Mouse (Mus musculus): ENCODE measurements around the gene Slc10a1.
"Not testable (repeated sequence)": the region's sequence is repeated elsewhere in the genome, so short reads cannot be mapped to it uniquely, and the experiment has no call there.

The Slc10a1 gene

DNA sequence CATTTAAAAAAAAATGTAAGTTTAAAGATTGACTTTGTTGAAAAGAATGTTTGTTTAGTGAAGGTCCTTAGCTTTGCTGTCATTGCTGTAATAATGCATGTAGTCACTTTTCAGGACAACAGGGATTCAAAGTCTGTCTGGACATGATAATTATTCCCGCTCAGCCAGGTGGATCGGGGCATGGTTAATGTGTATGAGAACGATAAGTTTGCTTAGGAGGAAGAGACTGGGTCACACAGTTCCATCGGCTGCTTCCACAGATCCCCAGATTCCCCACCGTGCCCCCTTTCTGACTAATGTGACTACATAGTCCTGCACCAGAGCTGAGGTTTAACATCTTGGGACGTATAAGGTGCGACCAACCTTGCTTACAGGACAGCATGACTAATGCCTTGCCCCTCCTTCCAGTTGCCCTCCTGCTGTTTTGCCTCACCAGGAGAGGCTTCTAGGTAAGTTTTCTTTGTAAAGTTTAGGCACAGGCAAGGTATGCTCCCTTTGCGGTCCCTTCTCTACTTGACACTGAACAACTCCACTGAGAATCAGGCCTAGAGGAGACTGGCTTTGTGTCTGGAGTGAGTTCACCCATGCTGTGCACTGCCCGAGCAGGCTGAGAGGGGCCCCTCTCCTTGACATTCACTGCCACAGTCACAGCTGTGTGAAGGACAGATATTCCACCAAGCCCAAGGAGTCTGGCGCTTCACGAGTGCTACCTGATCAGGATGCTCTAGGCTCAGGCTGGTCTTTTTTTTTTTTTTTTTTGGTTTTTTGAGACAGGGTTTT is 2.3 kb downstream of the Slc10a1 start:
- DNase-seq, result no peak

DNA sequence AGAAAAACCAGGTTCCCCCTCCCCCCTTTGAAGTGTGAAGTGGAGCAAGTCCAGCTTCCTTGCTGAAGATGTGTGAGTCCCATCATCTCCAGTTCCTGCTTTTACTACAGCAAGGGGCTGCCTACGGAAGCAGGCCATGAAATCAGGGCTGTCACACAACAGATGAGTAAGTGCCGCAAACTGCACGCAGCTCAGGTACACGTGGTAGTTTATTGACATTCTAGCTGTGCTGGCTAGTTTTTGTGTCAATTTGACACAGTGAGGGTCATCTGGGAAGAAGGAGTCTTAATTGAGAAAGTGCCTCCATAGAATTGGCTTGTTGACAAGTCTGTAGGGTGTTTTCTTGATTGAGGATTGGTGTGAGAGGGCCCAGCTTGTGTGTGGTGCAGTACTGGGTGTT is 5.9 kb downstream of the Slc10a1 start:
- no peak for DNase-seq

DNA sequence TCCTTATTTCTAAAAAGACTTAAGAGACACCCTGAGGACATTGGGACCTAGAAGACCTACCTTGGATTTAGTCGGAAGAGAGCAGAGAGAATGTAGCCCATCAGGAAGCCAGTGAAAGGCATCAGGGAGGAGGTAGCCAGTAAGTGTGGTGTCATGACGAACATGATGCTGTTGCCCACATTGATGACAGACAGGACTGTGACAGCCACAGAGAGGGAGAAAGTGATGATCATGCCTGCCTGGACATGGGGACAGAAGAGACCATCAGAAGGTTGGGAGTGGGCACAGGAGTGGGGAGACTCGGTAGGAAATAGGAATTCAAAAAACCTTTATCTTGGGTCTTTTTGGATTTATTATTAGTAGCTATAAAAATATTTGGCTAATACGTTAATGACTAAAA is 10.5 kb downstream of the Slc10a1 start:
- no peak for DNase-seq

DNA sequence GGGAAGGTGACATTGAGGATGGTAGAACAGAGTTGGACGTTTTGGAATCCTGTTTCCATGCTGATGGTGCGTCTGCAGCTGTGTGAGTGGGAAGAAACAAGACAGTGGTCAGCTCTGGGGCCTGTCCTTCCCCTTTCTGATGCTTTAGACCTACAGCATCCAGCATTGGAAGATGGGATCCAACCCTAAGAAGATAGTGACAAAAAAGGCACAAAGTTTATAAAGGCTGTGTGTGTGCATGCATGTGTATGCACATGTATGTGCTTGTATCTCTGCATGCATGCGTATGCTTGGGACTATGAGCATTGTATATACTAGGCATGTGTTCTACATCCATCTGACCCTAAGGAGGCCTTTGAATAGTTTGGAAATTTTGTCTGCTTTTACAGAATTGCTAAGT is 12.5 kb downstream of the Slc10a1 start:
- no peak for DNase-seq

DNA sequence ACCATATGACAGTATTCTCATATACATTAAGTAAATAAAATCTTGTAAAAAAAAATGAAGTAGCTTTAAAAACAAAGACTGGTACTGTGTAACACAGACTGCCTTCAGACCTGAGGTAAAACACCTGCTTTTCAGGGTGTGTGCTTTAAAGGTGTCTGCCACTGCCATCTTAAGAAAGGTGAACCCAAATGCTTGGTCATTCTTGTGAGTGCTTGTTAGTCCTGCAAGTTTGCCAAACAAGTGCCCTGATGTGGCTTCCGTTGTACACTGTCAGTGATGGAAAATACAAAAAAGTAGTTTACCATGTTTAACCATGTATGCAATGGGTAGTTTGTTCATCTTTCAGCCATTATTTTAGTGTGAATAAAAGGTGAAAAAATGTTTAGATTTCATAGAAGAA is 16.0 kb downstream of the Slc10a1 start:
- DNase-seq, result no peak

DNA sequence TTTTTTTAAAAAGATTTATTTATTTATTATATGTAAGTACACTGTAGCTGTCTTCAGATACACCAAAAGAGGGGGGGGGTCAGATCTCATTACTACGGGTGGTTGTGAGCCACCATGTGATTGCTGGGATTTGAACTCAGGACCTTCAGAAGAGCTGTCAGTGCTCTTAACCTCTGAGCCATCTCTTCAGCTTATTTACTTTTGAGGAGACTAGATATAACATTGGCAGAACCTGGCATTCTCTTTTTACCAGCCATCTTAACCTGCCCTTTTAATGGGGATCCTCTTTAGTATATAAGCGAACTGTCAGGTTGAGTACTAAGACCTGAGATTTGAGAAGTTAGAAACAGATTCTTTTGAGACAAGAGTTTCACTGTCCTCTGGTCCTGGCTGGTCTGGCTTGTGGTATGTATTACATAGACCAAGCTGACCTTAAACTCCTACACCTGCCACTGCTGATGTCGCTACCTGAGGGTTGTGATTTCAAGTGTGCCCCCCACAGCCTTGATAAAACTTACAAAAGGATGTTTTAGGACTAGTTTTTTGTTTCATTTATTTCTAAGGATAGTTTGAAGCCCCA is 16.8 kb downstream of the Slc10a1 start:
- no peak for DNase-seq

DNA sequence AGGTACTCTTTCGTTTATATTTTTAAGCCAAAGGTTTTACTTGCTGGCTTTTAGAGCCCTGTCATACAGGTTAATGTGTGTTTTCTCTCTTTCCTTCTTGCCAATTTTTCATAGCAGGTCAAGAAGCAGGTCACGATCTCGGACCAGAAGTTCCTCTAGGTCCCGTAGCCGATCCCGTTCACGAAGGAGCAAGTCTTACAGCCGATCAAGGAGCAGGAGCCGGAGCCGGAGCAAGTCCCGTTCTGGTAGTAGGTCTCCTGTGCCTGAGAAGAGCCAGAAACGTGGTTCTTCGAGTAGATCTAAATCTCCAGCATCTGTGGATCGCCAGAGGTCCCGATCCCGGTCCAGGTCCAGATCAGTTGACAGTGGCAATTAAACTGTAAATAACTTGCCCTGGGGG is 18.9 kb downstream of the Slc10a1 start:
- not testable (repeated sequence) for DNase-seq

DNA sequence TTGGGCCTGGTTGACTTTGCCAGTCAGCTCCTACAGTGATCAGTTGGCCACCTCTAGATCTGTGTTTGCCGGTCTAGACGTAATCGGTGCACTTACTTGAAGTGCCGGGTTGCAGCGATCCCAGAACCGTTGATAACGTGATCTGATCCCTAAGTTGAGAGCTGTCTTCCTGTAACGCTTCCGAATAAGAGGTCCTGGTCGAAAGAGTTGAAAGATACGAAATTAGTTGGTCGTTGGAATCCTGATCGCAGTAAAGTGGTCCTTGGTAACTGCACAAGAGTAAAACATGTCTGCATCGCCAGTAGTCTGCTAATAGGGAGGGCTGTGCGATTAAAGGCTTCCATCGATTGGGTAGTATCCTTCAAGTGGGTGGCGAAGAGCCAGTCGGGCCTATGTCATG is 20.3 kb downstream of the Slc10a1 start:
- no peak for DNase-seq

DNA sequence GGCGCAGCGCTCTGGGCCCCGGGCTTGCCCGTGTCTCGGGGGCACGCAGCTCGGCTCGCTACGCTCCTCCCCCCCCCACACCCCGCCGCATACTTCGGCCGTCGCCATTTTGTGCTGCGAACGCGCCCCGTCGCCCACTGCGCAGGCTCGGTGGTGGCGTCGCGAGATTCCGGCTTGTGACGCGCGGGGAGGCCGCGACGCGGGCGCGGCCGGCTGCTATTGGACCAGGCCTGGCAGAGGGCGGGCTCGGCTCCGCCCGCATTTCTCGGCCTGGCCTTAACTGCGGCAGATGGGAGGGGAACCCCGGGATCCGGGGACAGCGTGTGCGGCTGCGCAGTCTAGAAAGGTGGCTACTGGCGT is 22.5 kb downstream of the Slc10a1 start:
- DNase-seq, result peak; percentile 95

DNA sequence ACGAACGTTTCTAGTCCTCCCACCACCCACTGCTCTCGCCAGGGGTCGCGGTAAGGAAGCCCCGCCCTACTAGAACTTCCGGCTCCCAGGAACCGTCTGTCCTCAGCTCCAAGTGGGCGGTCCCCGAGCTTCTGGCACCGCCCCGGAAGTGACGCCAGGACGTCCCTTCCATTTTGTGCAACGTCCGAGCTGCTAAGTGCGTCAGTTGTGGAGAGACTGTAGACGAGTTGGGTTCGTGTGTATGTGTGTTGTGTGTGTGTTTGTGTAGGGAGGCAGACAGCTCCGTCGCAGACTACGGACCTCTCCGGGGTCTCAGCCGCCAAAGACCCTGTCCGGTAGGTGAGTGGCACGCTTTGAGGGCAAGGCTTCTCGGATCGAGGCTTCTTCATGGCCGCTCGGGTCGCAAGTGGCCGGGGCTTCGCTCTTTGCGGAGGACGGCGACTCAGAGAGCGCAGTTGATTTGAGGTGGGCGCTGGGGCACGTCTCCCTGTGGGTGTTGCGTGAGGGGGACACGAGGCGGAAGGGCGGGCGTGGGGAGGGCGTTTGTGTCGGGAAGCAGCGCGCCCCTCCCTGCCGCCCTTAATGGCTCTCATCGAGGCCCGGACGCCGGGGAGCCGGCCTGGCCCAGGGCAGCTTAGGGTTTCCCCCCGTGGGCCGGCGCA is 23.0 kb downstream of the Slc10a1 start, which contains the start of gene Srsf5:
TSS of gene Srsf5 (plus strand) at position 171 of the 662 bp plus-strand sequence.
- DNase-seq, result peak; percentile 99

DNA sequence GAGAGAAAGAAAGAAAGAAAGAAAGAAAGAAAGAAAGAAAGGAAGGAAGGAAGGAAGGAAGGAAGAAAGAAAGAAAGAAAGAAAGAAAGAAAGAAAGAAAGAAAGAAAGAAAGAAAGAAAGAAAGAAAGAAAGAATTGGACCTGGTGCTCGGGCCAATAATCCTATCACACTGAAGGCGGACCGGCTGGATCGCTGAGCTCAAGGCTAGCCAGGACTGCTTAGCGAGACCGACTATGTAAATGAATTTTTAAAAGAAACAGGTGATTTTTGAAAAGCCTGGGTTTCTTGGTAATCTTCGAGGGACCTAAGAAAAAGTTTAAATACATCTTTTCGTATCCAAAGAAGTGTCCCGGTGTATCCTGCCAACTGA is 23.6 kb downstream of the Slc10a1 start:
- DNase-seq, result not testable (repeated sequence)

DNA sequence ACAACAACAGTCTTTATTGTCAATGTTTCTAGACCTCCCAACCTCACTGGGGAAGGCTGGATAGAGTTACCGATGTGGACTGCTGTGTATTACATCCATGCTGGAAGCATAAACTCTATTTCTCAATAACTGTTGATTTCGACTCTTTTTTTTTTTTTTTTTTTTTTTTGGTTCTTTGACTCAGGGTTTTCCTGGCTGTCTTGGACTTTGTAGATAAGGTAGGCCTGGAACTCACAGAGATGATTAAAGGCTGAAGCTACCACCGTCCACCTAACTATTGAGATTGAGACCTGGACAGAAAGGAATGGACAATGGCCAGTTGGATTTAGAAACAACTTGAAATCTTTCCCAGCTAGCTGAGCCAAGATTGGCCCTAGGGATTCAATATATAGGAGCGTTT is 24.3 kb downstream of the Slc10a1 start:
- no peak for DNase-seq

DNA sequence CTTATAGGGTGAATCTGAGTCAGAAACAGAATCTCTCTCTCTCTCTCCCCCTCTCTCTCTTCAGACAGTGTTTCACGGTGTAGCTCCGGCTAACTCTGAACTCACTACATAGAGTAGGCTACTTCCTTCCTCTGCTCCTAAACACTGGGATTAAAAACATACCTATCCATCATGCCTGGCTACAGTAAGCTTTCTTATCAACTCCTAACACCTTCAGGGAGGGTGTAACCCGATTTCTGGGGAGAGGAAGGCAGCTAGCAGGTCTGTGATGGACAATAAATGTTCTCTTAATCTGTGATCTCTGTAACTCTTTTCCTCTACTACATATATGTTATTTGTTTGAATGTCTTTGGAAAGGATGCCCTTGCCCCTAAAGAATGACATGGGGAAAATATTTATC is 25.1 kb downstream of the Slc10a1 start:
- DNase-seq, result no peak

DNA sequence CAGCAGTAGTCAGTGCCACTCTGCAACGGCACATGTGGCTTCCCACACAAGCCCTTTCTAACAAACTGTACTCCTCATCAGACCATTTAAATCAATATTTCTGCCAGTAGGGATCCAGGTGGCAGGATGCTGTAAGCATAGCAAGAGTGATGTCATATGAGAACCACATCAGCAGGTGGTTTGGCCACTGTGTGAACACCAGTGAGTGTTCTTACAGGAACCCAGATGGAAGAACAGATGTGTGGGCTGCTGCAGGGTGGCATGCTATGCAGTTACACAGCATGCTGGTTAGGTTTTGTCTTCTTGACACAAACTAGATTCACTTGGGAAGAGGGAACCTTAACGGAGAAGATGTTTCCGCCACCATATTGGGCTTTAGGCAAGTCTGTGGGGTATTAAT is 26.6 kb downstream of the Slc10a1 start:
- DNase-seq, result no peak

DNA sequence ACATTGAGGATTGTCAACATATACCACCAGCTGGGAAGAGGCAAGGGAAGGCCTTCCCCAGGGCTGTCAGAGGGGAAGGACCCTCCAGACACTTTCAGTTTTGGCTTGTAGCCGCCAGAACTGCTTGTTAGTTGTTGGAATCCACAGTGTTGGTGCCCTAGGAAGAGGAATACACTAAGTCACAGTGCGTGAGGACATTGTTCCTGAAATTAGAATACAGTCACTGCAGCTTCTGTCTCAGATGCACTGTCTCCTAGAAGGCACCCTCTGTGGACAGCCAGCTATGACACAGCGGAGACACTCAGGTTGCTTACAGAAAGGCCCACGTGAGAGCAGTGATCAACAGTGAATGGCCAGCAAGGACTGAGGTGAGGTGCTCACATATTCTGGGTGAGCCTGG is 29.3 kb downstream of the Slc10a1 start:
- no peak for DNase-seq

DNA sequence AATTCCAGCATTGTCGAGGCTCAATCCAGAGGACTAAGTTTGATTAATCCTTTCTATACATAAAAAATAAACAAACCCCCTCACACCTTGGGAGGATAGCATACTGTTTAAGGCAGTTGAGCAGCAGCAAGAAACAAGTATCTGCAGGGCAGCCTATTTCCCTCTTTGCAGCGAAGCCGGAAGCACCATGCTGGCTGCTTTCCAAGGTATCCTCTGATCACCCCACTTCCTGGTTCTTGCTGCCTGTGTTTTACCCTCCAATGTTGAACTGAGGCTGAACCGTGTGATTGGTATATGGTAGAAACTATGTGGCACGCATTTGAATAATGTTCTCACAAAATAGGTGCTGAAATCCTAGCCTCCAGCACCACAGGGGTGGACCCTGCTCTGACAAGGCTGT is 29.9 kb downstream of the Slc10a1 start:
- peak; percentile 82 for DNase-seq

DNA sequence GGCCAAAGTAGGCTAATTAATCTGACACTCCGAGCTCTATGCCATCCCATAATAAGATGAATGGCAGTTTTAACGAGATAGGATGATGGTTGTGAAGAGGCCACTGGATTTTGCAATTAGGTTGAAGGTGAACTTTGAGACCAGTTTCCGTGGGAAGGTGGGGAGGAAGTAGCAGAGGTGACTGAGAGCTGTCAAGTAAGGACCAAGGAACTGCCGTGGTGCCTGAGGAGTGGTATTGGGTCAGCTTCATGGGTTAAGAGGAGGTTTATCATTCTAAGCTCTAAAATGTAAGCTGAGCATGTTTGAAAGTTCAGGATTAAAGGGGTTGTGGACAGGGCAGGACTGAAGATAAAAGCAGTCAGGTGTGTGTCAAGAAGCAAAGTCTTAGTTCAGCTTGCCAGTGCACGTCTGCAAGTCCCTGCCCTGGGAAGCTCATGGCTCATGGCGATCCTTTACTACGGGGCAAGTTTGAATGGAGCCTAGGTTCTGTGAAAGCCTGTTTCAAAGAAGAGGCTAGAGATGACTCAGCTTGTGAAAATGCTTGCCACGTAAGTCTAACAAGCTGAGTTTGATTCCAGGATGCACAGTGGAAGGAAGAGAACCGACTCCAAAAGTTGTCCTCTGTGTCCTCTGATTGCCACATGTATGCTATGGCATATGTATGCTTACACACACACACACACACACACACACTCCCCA is 31.0 kb downstream of the Slc10a1 start:
- no peak for DNase-seq

DNA sequence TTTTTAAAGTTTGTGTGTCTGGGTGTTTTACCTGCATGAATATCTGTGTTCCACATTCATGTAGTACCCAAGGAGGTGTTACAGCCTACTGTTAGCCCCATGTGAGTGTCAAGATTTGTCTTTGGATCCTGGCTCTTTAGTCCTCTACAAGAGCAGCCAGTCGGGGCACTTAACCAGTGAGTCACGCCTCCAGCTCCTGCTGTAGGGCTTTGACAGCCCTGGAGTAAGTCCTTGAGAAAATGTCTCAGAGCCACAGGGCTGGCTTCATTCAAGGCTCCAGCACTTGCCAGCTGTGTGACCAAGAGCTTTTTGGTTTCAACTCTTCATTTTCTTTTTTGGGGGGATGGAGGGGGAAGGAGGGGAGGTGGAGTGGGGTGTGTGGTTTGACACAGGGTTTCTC is 31.8 kb downstream of the Slc10a1 start:
- DNase-seq, result peak; percentile 23

DNA sequence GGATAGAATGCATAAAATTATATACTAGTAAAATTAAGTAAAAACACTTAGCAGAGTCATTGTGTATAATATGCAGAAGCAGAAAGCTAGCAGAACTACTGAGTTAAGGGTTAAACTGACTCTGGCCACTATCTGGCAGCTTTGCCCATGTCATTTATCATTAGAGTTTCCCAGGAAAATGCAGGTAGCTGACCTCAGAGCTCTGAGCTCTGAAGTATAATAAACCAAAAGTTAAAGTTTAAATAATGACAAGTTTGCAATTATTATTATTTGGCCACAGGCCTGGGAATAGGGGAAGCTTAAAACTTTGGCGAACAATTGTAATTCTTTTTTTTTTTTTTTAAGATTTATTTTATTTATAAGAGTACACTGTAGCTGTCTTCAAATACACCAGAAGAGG is 35.6 kb downstream of the Slc10a1 start:
- no peak for DNase-seq

DNA sequence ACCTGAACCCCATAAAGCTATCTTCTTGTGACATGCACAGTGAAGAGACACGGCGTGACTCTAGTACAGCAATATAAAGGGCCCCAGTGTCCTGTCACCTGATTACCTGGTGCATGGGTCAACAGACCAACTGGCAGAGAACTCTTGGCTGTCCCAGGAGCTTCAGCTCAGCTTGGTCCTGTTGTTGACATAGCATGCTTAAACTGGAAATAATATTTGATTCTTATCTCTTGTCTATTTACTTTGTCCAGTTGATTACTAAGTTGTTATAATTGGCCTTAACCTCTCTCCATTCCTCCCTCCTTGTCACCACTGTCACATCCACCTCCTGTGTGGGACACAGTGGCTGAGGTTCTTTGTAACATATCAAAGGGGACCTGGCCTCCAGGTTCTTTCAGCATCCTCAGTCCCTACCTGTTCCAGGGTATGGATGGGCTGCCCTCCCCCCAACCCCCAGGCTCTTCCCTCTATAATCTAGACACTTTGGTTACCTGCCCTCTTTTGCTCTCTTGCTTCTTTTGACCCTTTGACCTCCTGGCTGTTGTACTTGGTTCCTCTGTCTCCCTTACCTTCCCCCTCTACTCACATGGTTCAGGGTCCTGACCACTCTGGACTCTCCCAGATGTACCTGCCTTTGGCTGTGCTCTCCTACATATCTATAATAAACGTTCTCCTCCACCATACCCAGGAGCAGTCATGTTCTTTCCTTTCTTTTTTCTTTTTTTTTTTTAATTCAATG is 36.9 kb downstream of the Slc10a1 start:
- no peak for DNase-seq

DNA sequence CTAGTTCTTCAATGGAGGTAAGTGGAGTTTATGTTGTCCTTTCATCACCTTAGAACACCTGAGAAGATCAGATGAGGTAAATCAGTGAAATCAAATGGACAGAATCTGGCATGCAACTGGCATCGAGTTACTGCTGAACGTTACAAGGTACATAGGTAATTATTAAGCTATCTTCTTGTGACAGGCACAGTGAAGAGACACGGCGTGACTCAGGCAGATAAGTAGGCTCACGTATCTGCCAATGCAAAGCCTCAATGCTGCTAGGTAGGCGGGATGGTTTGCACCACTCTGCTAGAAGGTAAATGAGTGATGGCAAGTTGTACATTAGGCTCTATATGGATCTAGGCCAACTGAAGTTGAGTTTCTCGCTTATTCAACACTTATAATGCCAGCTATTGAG is 38.4 kb downstream of the Slc10a1 start:
- DNase-seq, result no peak

DNA sequence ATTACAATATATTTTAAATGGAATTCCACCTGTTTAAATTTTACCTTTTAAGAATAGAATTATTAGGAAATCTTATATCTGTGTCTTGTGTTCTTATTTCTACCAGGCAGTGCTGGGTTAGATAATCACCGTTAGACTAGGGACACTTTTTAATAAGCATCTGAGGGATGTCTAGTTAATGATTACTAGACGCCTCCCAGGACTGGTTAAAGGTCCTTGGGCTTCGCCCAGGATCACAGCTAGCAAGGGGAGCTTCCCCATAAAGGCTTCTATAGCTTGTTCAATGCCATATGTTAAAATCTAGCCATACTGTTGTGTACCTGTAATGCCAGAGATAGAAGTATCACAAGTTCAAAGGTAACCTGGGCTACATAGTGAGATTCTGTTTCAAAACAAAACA is 39.6 kb downstream of the Slc10a1 start:
- DNase-seq, result no peak

DNA sequence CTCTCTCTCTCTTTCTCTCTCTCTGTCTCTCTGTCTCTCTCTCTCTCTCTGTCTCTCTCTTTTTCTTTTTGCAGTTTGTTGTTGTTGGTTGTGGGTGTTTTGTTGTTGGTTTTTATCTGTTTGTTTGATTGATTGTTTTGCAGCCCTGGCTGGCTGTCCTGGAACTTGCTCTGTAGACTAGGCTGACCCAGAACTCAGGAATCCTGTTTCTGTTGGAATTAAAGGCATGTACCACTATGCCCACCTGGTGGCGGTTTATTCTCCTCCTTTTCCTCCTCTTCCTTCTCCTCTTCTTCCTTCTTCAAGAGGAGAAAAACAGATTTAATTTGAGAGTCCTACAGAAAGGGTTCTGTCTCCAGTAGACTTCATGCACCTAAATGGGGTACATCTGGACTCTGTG is 41.0 kb downstream of the Slc10a1 start:
- DNase-seq, result no peak

Data from lung, postnatal 14 days (tissue).